In the genomic region with DNA sequence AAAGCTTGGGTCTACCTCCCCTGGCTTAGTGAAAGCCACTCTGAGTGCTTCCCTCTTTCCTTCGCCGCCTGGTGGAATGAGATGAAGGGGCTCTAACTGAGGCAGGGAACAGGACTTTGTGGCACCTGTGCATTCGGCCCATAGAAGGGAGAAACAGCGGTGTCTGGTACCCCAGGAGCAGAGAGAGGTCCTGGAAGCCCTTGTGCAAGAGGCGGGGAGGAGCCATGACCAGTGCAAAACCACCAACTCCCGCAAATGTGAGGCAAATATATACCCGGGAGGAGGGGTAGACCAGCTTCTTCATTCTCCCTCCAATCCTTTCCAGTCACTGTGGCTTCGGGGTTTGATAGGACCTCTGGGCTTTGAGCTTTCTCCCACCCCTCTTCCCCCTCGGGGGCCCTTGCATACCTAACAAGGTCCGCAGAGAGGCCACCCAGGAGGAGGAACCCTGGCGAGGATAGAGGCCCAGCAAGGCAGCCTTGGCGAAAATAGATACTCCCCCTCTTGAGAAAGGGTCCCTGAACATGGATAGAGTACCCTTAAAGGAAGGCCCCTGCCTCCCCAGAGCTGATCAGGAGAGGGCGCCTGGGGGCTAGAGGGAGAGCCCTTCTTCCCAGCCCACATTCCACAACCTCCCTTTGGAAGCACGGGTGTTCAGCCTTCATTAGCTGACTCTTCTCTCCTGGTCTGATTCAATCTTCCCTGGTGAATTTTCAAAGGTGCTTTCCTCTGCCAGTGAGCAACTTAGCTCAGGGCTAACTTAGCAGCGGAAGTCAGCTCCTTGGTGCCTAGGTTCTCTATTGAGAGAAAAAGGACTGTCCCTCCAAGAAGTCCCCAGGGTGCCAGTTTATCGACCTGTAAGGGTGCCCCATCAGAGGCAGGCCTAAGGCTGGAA, we compare ENCODE assay signal across 10 mouse cellular contexts. TPM values are rescaled to one million over a fixed set of nuclear protein-coding genes. Genes with fewer than 3 reads are reported as not detected.
DNase-seq lines count a peak whose midpoint lies in the region; ATAC-seq and TF ChIP-seq lines count a peak whose summit lies in the region.
"Had no signal": no experiment of that assay in that cellular context is flagged by ENCODE, and none has a peak within 500 bp of the region (broad histone marks: within the 10 kb centered on the region; RNA-seq: fewer than 3 reads in every experiment).

No protein-coding gene starts in this region.

- ATAC-seq in heart, embryonic 11.5 days (replicated peaks; ENCODE audit: insufficient number of reproducible peaks, low FRiP score, low TSS enrichment): no peak
- no peak for ATAC-seq in embryonic facial prominence, embryonic 15.5 days (ENCODE audit: insufficient number of reproducible peaks, low FRiP score, low TSS enrichment, low read depth)
- no peak for ATAC-seq in limb, embryonic 14.5 days (ENCODE audit: low FRiP score, low read depth)
- no peak for ATAC-seq in CD4-positive, CD25-positive, alpha-beta regulatory T cell, adult 4 months
- ATAC-seq in erythroblast, adult 5-6 weeks (replicated peaks; ENCODE audit: low FRiP score, poor library complexity, severe bottlenecking): no peak

- H3K4me2 ChIP-seq in heart, embryonic 11.5 days: peak overlapping the region; percentile 93
- H3K4me2 ChIP-seq in embryonic facial prominence, embryonic 15.5 days (replicated peaks): peak overlapping the region; percentile 98
- H3K4me2 ChIP-seq in limb, embryonic 14.5 days (replicated peaks; ENCODE audit: low read depth, low read length, severe bottlenecking): peak overlapping the region; percentile 91

- WGBS in heart, embryonic 11.5 days (ENCODE audit: insufficient replicate concordance): 8% methylated on average over 15 of the region's 16 CpGs
- 7% methylated on average over 16 of the region's 16 CpGs for WGBS in embryonic facial prominence, embryonic 15.5 days
- 4% methylated on average over 15 of the region's 16 CpGs for WGBS in limb, embryonic 14.5 days

- peak overlapping the region; percentile 63; the same call in 1 of the 2 replicates for H3K4me3 ChIP-seq in heart, embryonic 11.5 days (ENCODE audit: low read depth, low read length)
- peak overlapping the region; percentile 88 for H3K4me3 ChIP-seq in E14TG2a.4 (replicated peaks; ENCODE audit: low read length)
- H3K4me3 ChIP-seq in embryonic facial prominence, embryonic 15.5 days (replicated peaks): peak overlapping the region; percentile 55
- H3K4me3 ChIP-seq in limb, embryonic 14.5 days (replicated peaks; ENCODE audit: low read length): peak overlapping the region; percentile 54

- no peak for TF ChIP-seq POLR2A in limb, embryonic 14.5 days (IDR thresholded peaks at IDR 0.05; ENCODE audit: borderline replicate concordance, extremely low read depth, insufficient read depth, insufficient read length)

- no peak for DNase-seq in heart, adult 18-20 months
- no peak for DNase-seq in limb, embryonic 14.5 days (ENCODE audit: low spot score)
- DNase-seq in testis, postnatal 14 days (ENCODE audit: low spot score): no peak

- no peak overlapping the region for H3K27ac ChIP-seq in heart, embryonic 11.5 days (ENCODE audit: low read depth, low read length)
- H3K27ac ChIP-seq in embryonic facial prominence, embryonic 15.5 days (replicated peaks): no peak overlapping the region
- no peak overlapping the region for H3K27ac ChIP-seq in limb, embryonic 14.5 days (replicated peaks; ENCODE audit: low read depth, low read length)

- no peaks in the 10 kb centered on the region for H3K36me3 ChIP-seq in heart, embryonic 11.5 days (ENCODE audit: control insufficient read depth, insufficient read depth, low read length)
- H3K36me3 ChIP-seq in E14TG2a.4 (ENCODE audit: insufficient read depth, low read length): no peaks in the 10 kb centered on the region
- no peaks in the 10 kb centered on the region for H3K36me3 ChIP-seq in embryonic facial prominence, embryonic 15.5 days
- H3K36me3 ChIP-seq in limb, embryonic 14.5 days (ENCODE audit: control insufficient read depth, insufficient read depth, low read length): no peaks in the 10 kb centered on the region

- H3K4me1 ChIP-seq in heart, embryonic 11.5 days (ENCODE audit: control insufficient read depth, insufficient read depth, low read length): peaks cover 21% of the 10 kb centered on the region
- peaks cover 88% of the 10 kb centered on the region for H3K4me1 ChIP-seq in E14TG2a.4 (replicated peaks; ENCODE audit: low read depth, low read length)
- peaks cover 33% of the 10 kb centered on the region for H3K4me1 ChIP-seq in embryonic facial prominence, embryonic 15.5 days
- peaks cover 17% of the 10 kb centered on the region for H3K4me1 ChIP-seq in limb, embryonic 14.5 days (ENCODE audit: control insufficient read depth, insufficient read depth, low read length)

- no peak overlapping the region for H3K9ac ChIP-seq in heart, embryonic 11.5 days (ENCODE audit: low read depth, low read length)
- H3K9ac ChIP-seq in embryonic facial prominence, embryonic 15.5 days: no peak overlapping the region
- H3K9ac ChIP-seq in limb, embryonic 14.5 days (ENCODE audit: low read depth, low read length, severe bottlenecking): no peak overlapping the region

- no peaks in the 10 kb centered on the region for H3K9me3 ChIP-seq in heart, embryonic 11.5 days (replicated peaks; ENCODE audit: control insufficient read depth, low read length)
- no peaks in the 10 kb centered on the region for H3K9me3 ChIP-seq in E14TG2a.4 (ENCODE audit: low read length)
- no peaks in the 10 kb centered on the region for H3K9me3 ChIP-seq in embryonic facial prominence, embryonic 15.5 days (replicated peaks)
- H3K9me3 ChIP-seq in limb, embryonic 14.5 days (ENCODE audit: control insufficient read depth, low read length): no peaks in the 10 kb centered on the region

- peaks cover 74% of the 10 kb centered on the region for H3K27me3 ChIP-seq in heart, embryonic 11.5 days (ENCODE audit: control insufficient read depth, insufficient read depth, low read length)
- peaks cover 63% of the 10 kb centered on the region for H3K27me3 ChIP-seq in E14TG2a.4 (ENCODE audit: insufficient read depth, low read length)
- H3K27me3 ChIP-seq in embryonic facial prominence, embryonic 15.5 days: peaks cover 68% of the 10 kb centered on the region
- H3K27me3 ChIP-seq in limb, embryonic 14.5 days (ENCODE audit: control insufficient read depth, insufficient read depth, low read length): peaks cover 43% of the 10 kb centered on the region

- 0 out of 2 replicates have a peak, but pooled peaks have one; percentile 8 for TF ChIP-seq CTCF in E14TG2a.4 (conservative IDR thresholded peaks at IDR 0.05; ENCODE audit: low read length)

RNA-seq across cellular contexts. Expression of a gene that starts 0.8 kb away (rescaled TPM):
- 0.03 TPM in 1 of 2 replicates, not detected in the other for polyA plus RNA-seq in heart, embryonic 11.5 days (2014; fragmentation: Nextera tagmentation; extraction: Ambion mirVana)
- total RNA-seq in heart, adult 18-20 months (2021): under 1 TPM in 1 of 2 experiments, not detected in 1; 0.10 TPM
- 0.37 and 0.43 TPM in 2 replicates for polyA plus RNA-seq in embryonic facial prominence, embryonic 15.5 days (2015; fragmentation: Nextera tagmentation; extraction: Ambion mirVana)
- polyA plus RNA-seq in limb, embryonic 14.5 days (2012; rRNA removed): 0.80 and 0.81 TPM in 2 replicates
- polyA plus RNA-seq in limb, embryonic 14.5 days (2014; fragmentation: Nextera tagmentation; extraction: Ambion mirVana): 0.14 and 0.17 TPM in 2 replicates
- polyA plus RNA-seq in CD4-positive, CD25-positive, alpha-beta regulatory T cell, adult 4 months (2017; shearing (Covaris generic)): not detected
- not detected in 2 replicates for total RNA-seq in erythroblast, adult 5-6 weeks (2015; ENCODE audit: low replicate concordance)
- total RNA-seq in erythroblast, adult 5-6 weeks (2017; ENCODE audit: low replicate concordance): not detected in 2 replicates
- total RNA-seq: common myeloid progenitor, adult 5-6 weeks had no signal
- polyA plus RNA-seq: liver, embryonic 16.5 days had no signal

RNA-seq across cellular contexts. Expression of a gene that starts 0.8 kb away (rescaled TPM):
- polyA plus RNA-seq in heart, embryonic 11.5 days (2014; fragmentation: Nextera tagmentation; extraction: Ambion mirVana): not detected in 2 replicates
- total RNA-seq in heart, adult 18-20 months (2021): not detected
- 0.79 and 0.91 TPM in 2 replicates for polyA plus RNA-seq in embryonic facial prominence, embryonic 15.5 days (2015; fragmentation: Nextera tagmentation; extraction: Ambion mirVana)
- polyA plus RNA-seq in limb, embryonic 14.5 days (2012; rRNA removed): 0.94 and 1.3 TPM in 2 replicates
- 0.72 and 0.91 TPM in 2 replicates for polyA plus RNA-seq in limb, embryonic 14.5 days (2014; fragmentation: Nextera tagmentation; extraction: Ambion mirVana)
- polyA plus RNA-seq in CD4-positive, CD25-positive, alpha-beta regulatory T cell, adult 4 months (2017; shearing (Covaris generic)): not detected
- not detected in 2 replicates for total RNA-seq in erythroblast, adult 5-6 weeks (2015; ENCODE audit: low replicate concordance)
- total RNA-seq in erythroblast, adult 5-6 weeks (2017; ENCODE audit: low replicate concordance): not detected in 2 replicates
- total RNA-seq: common myeloid progenitor, adult 5-6 weeks had no signal
- polyA plus RNA-seq: liver, embryonic 16.5 days had no signal

RNA-seq across cellular contexts. Expression of a gene that starts 37.5 kb away (rescaled TPM):
- not detected in 2 replicates for polyA plus RNA-seq in heart, embryonic 11.5 days (2014; fragmentation: Nextera tagmentation; extraction: Ambion mirVana)
- total RNA-seq in heart, adult 18-20 months (2021): not detected
- polyA plus RNA-seq in embryonic facial prominence, embryonic 15.5 days (2015; fragmentation: Nextera tagmentation; extraction: Ambion mirVana): not detected in 2 replicates
- polyA plus RNA-seq in limb, embryonic 14.5 days (2012; rRNA removed): not detected in 2 replicates
- polyA plus RNA-seq in limb, embryonic 14.5 days (2014; fragmentation: Nextera tagmentation; extraction: Ambion mirVana): not detected in 2 replicates
- not detected for polyA plus RNA-seq in CD4-positive, CD25-positive, alpha-beta regulatory T cell, adult 4 months (2017; shearing (Covaris generic))
- total RNA-seq in erythroblast, adult 5-6 weeks (2015; ENCODE audit: low replicate concordance): not detected in 2 replicates
- not detected in 2 replicates for total RNA-seq in erythroblast, adult 5-6 weeks (2017; ENCODE audit: low replicate concordance)
- total RNA-seq: common myeloid progenitor, adult 5-6 weeks had no signal
- polyA plus RNA-seq: liver, embryonic 16.5 days had no signal

RNA-seq across cellular contexts. Expression of a gene that starts 52.5 kb away (rescaled TPM):
- 4.2 and 4.4 TPM in 2 replicates for polyA plus RNA-seq in heart, embryonic 11.5 days (2014; fragmentation: Nextera tagmentation; extraction: Ambion mirVana)
- 10 to 100 TPM; 14.7 to 16.0 TPM for total RNA-seq in heart, adult 18-20 months (2021)
- polyA plus RNA-seq in embryonic facial prominence, embryonic 15.5 days (2015; fragmentation: Nextera tagmentation; extraction: Ambion mirVana): 3.1 and 3.7 TPM in 2 replicates
- 8.5 and 9.2 TPM in 2 replicates for polyA plus RNA-seq in limb, embryonic 14.5 days (2012; rRNA removed)
- polyA plus RNA-seq in limb, embryonic 14.5 days (2014; fragmentation: Nextera tagmentation; extraction: Ambion mirVana): 2.5 and 3.7 TPM in 2 replicates
- not detected for polyA plus RNA-seq in CD4-positive, CD25-positive, alpha-beta regulatory T cell, adult 4 months (2017; shearing (Covaris generic))
- total RNA-seq in erythroblast, adult 5-6 weeks (2015; ENCODE audit: low replicate concordance): not detected in 2 replicates
- 0.28 TPM in 1 of 2 replicates, not detected in the other for total RNA-seq in erythroblast, adult 5-6 weeks (2017; ENCODE audit: low replicate concordance)
